Mouse (Mus musculus) adrenal gland, postnatal 36 days (tissue): ENCODE data around the gene Gm9945. TPM values are rescaled to one million over a fixed set of nuclear protein-coding genes. Genes with fewer than 3 reads are reported as not detected.

Experiments
- DNase-seq, 2 experiments: peaks; one replicate each; pipeline ENCODE4 v3.0.0; 2021; ENCODE audit warnings: mixed read lengths in 1 of 2
- total RNA-seq, 2 experiments: library from RNA; stranded (reverse); gene quantifications; 2 replicates each; pipeline ENCODE4 v1.2.3; 2021

The Gm9945 gene
- total RNA-seq, 2 experiments from 2014 or later, result not detected

- DNase-seq, result no peak
Observed at GRCm38 (mm10) chr11:53493243-53493955, 13.4 kb downstream of the Gm9945 start.

DNA sequence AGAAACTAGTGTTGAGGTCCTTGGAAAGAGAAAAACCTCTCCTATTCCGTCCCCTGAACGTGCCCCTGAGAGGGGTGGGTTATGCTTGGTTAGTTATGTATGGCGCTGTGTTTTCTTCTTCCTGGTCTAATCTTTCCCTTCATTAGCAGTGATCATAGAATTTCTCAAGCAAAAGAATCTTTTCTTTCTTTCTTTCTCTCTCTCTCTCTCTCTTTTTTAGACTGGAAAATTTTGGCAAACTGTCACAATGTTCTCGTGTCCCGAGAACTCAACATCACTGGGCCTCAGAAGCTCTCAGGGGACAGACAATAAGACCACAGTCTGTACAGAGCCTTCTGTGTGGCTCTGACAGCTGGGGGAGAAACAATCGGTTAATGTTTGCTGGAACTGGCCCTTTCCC, 15.5 kb downstream of the Gm9945 start:
- no peak for DNase-seq

GRCm38 (mm10) chr11:53496946-53497345, 17.0 kb downstream of the Gm9945 start:
- no peak for DNase-seq

DNA sequence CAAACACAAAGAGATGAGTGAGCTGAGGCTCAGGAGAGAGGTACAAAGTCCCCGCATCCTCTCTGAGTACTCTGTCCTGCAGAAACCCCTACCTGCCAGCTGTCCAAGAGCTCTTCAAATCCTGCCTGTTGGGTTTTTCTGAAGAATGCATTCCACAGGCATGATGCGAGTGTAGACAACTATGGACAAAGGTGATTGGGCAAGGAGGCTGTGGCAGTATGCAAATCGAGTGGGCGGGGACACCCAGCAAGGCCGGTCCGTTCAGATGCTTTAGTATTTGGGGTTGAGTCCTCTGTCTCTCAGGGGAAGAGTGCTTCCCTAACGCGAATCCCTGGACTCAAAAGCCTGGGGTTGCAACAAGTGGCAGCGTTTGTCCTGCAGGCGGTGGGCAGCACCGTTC, 20.6 kb downstream of the Gm9945 start:
- peak in 1 of 2 experiments; percentile 28 for DNase-seq

- DNase-seq, result no peak
Observed at GRCm38 (mm10) chr11:53502039-53502765, 22.2 kb downstream of the Gm9945 start.

- no peak for DNase-seq
Observed at GRCm38 (mm10) chr11:53503738-53504137, 23.8 kb downstream of the Gm9945 start.

- no peak for DNase-seq
Observed at GRCm38 (mm10) chr11:53504376-53504775, 24.4 kb downstream of the Gm9945 start.

DNA sequence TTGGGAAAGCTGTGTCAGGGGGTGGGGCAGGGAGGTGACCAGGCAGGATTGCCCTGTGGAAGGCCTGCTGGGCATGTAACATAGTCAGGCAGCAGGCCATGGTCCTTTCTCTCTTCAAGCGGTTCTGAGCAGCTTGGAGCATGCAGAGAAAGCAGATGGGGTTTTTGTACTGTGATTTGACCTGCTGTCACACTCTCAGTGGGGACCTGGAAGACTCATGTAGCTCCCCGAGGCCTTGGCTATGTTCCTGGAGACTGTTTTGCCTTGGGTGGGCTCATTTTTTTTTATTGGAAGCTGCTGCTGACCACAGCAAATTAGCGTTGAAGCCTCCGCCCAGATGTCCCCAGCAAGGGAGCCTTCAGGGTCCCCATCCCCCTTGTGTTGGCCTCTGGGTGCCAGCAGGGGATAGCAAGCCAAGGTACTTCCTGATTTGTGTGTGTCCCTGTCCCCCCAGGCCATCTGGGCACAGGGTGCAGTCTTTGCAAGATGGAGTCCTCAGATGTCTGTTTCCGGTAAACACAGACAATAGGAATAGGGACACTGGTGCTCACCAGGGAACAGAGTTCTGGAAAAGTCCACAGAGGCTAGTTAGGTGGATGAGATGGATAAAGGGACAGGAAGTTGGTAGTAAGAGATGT, 25.2 kb downstream of the Gm9945 start:
- DNase-seq, result no peak

DNA sequence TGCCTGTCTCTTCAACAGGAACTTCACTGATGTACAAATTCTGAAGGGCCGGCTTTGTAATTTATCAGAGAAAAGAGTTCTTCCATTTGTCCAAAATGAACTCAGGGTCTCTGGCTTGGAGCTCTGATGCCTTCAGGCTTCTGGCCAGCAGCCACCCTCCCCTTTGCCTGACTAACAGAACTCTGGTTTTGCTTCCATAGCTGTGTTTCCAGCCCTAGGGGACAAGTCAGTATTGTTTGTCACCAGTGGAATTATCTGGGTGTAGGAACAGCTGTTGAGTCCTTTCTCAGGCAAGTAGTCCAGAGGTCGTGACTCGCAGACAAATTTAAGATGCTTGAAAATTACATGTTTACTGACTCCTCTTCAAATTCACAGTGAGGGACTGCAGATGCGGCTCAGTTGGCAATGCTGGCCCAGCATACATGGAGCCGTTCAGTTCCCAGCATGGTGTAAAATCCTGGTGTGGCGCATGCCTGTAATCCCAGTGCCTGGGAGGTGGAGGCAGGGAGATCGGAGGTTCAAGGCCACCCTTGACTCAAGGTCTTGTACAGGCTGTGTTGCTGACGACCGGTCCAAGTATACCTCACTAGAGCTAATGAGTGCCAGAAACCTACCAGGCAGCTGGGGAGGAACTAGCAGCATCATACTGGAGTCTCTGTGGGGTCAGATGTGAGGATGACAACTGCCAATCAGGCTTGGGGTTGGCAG, 27.3 kb downstream of the Gm9945 start:
- DNase-seq, result no peak

GRCm38 (mm10) chr11:53508152-53508551, 28.2 kb downstream of the Gm9945 start:
- DNase-seq, result peak; percentile 78 to 86

- DNase-seq, result peak in 1 of 2 experiments; percentile 49
Observed at GRCm38 (mm10) chr11:53508591-53508990, 28.6 kb downstream of the Gm9945 start.

- DNase-seq, result no peak
Observed at GRCm38 (mm10) chr11:53510351-53510750, 30.4 kb downstream of the Gm9945 start.

- no peak for DNase-seq
Observed at GRCm38 (mm10) chr11:53516775-53517627, 37.0 kb downstream of the Gm9945 start.

DNA sequence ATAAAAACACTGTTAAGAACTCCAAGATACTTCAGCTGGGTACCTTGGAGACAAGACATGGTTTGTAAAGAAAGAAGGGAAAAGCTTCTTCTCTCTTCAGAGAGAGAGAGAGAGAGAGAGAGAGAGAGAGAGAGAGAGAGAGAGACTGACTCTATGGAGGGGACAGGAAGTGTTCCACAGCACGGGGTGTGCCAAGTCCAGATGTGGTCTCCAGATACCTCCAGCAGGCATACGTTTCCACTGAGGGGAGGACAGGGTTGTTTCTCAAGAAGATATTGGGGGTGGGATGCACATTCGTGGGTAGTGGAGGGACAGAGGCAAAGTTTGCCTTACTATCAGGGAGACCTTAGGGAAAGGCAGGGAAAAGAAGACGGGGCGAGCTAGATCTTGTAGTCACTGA, 38.8 kb downstream of the Gm9945 start:
- DNase-seq, result no peak

DNA sequence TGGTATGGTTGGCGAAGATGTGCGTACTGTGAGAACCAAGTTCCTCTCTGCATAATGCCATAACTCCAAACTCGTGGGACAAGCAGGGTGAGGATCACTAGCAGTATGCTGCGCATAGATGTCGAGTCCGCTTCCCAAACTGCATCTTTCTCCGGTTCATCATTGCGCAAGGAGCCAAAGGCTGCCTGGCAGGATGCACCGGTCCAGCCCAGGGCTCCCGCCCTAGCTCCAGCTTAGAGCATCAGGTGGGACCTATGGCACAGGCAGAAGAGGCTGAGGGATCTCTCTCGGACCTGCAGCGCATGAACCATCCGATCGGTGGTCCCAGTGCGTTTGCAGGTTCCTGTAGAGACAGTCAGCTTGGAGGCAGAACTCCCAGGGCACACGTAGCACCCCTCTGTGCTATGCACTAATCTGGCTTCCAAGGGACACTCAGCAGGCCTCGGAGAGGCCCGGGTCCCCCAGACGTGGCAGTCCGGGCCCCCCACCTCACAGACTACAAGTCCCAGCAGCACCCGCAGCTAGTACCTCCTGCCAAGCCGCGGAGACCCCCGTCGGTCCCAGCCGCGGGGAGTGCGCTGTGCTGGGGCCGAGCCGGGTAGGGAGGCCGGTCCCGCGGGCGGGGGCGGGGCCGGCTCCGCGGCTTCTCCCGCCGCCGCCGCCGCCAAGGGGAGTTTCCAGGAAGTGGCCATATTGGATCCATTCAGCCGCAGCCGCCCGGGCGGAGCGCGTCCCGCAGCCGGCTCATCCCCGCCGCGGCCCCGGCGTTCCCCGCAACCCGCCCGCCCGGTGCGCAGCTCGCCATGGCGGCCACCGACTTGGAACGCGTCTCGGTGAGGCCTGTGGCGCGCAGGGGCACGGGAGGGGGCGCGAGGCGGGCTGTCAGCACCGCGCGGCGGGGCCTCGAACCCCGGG, 39.5 kb downstream of the Gm9945 start, which contains the start of gene Sept8:
Gene Sept8 (plus strand): TSS at position 51 of the 915 bp plus-strand sequence.
- DNase-seq, result peak; percentile 67 to 82

- DNase-seq, result peak; percentile 56 to 63
Observed at GRCm38 (mm10) chr11:53520122-53520978, 40.4 kb downstream of the Gm9945 start.

DNA sequence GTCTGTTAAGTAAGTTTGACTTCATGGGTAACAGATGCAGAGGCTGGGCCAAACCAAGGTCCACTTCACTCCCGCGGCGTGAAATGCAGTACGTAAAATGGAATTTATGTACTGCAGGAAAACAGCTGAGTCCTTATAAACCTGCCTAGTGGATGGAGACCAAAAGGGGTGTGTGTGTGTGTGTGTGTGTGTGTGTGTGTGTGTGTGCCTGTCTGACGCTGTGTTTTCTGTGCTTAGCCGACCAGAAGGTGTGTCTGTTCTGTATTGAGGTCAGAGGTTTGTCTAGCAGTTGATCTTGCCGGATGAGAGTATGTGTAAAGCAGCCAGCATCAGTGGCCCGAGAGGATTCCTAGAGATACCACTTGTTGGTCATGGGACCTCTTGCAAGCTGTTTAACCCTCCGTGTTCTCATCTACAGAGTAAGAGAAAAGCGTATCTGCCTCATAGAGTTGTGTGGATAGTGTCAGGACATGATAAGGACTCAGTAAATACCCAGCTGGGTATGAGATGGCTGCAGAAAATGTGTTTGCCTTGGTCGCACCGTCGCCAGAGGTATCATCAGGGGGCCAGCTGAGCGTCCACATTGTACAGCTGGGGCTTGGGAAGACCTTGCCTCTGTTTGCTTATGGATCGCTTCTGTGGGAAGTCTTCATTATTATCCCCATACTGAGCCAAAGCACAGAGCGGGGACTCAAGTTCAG, 41.3 kb downstream of the Gm9945 start:
- DNase-seq, result no peak

DNA sequence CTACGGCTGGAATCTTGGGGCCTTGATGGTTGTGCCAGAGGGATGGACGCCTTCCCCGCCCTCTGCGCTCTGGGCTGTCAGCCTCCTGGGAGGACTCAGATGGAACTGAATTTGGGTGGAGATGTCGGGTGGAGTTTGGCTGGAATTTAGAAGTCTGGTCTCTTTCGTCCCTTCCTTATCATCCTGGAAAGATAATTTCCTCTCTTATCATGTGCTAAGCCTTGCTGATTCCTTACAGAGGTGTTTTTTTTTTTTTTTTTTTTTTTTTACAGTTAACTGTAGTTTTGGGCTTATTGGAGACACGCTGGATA, 41.8 kb downstream of the Gm9945 start:
- DNase-seq, result no peak

DNA sequence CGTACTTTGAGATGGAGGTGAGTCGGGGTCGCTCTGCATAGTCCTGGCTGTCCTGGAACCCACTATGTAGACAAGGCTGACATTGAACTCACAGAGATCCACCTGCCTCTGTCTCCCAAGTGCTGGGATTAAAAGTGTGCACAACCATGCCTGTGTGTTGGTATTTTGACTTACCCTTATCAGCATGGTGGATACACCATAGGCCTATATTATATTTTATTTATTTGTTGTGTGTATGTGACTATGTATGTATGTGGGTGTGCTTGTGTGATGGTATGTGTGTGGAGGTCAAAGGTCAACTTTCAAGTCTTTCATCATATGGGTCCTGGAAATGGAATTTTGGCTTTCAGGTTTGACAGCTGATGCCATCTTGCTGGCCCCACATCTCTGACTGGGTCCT, 42.4 kb downstream of the Gm9945 start:
- no peak for DNase-seq
